Mouse (Mus musculus) liver, embryonic 14.5 days (tissue): ENCODE measurements at regions not wholly inside any gene's neighbourhood (a gene's known extent, or its start where the extent isn't known, plus 50 kb on each side); places are given as distances from the start of the nearest gene placed in this dataset.

Source experiments
- CTCF ChIP-seq: IDR thresholded peaks from 2 replicates; pipeline ENCODE4 v1.5.1; 2016; ENCODE audit warnings: antibody characterized with exemption, low read depth, control low read depth
- EP300 ChIP-seq: IDR thresholded peaks from 2 replicates; pipeline ENCODE4 v1.6.1; 2016; ENCODE audit warnings: antibody characterized with exemption, low read depth

DNA sequence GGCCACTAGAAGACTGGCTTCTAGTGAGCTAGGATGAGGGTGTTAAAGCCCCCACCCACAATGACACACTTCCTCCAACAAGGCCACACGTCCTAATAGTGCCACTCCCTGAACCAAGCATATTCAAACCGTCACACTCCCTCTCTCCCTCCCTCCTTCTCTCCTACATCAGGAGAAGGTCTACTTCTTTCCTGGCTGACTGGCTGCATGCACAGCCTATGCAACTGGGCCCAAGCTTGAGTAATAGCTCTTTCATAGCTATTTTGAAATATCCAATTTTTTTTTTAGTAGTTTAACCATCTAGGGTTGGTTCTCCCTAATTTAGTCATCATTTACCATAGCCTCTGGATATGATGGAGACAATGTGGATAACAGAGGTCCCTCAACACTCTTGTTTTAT lies 56.6 kb upstream of the Jak1 start:
- TF ChIP-seq CTCF (no peak), EP300 (no peak)
